Mouse (Mus musculus) C2C12 (cell line): Measurements from ENCODE around the gene Psmd4. TPM values are rescaled to one million over a fixed set of nuclear protein-coding genes. Genes with fewer than 3 reads are reported as not detected.
"Not testable (repeated sequence)": the region's sequence is repeated elsewhere in the genome, so short reads cannot be mapped to it uniquely, and the experiment has no call there.

Experiments used
- H3K27me3 ChIP-seq: one replicate; pipeline ENCODE4 v1.6.1; 2011; ENCODE audit not compliant: control insufficient read depth, insufficient read depth, insufficient read length
- H3K36me3 ChIP-seq: one replicate; pipeline ENCODE4 v1.6.1; 2011; ENCODE audit not compliant: control insufficient read depth, insufficient read depth
- H3K4me3 ChIP-seq: one replicate; pipeline ENCODE4 v1.5.1; 2011; ENCODE audit warnings: mild to moderate bottlenecking, control low read depth; ENCODE audit not compliant: poor library complexity, insufficient read depth, severe bottlenecking
- H3K79me2 ChIP-seq: one replicate; pipeline ENCODE4 v1.6.1; 2011; ENCODE audit not compliant: control insufficient read depth, insufficient read depth
- H3K79me3 ChIP-seq: one replicate; pipeline ENCODE4 v1.6.1; 2011; ENCODE audit warnings: low read depth, control low read depth
- H3ac ChIP-seq: one replicate; pipeline ENCODE3; 2011; ENCODE audit warnings: low read depth; ENCODE audit not compliant: control insufficient read depth, insufficient read length
- CEBPB ChIP-seq: IDR thresholded peaks from one replicate; pipeline ENCODE4 v1.6.1; 2011; ENCODE audit warnings: low read depth, mild to moderate bottlenecking, control low read depth, moderate library complexity
- CTCF ChIP-seq: IDR thresholded peaks from one replicate; pipeline ENCODE4 v1.5.1; 2011; ENCODE audit not compliant: control insufficient read depth, insufficient read depth, insufficient read length
- FOSL1 ChIP-seq: IDR thresholded peaks from one replicate; pipeline ENCODE4 v1.8.0; 2011; ENCODE audit warnings: mild to moderate bottlenecking, low read length; ENCODE audit not compliant: poor library complexity, insufficient read depth, severe bottlenecking
- MAX ChIP-seq: IDR thresholded peaks from one replicate; pipeline ENCODE4 v1.6.1; 2011; ENCODE audit warnings: mild to moderate bottlenecking, control low read depth
- MYOD1 ChIP-seq: IDR thresholded peaks from one replicate; pipeline ENCODE4 v1.6.1; 2011; ENCODE audit warnings: low read depth; ENCODE audit not compliant: control insufficient read depth, insufficient read length
- MYOG ChIP-seq: IDR thresholded peaks from one replicate; pipeline ENCODE4 v1.6.1; 2011; ENCODE audit not compliant: control insufficient read depth, insufficient read length; ENCODE audit errors: extremely low read depth
- USF1 ChIP-seq: IDR thresholded peaks from one replicate; pipeline ENCODE4 v1.6.1; 2011; ENCODE audit warnings: low read depth, mild to moderate bottlenecking, control low read depth, moderate library complexity
- polyA plus RNA-seq: library from polyadenylated mRNA; unstranded; fragments of >200 nt; fragmentation: generic; extraction: Trizol; gene quantifications from one replicate; pipeline ENCODE4 v1.2.1, GENCODE M21; 2012; ENCODE audit warnings: missing spikeins

Psmd4 gene
- polyA plus RNA-seq, 1 experiment: 264 TPM

DNA sequence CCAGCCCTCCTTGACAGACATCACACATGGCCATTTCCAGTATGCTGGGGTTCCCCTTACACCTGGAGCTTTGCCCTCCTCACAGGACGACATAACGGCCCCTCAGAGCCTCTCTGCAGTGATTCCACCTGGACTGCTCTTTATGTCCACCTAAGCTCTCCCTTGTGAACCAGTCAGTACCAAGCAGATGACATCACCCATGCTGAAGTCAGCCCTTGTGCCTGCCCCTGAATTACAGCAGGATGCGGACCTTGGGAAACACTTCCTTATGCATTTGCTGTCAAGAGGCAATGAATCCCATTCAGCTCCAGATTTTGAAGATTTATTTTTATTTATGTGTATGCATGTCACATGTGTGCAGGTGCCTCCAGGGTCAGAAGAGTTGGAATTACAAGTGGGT, 5.5 kb upstream of the Psmd4 start:
- H3K79me2 ChIP-seq: no peaks in the 10 kb centered on the region
- H3K36me3 ChIP-seq: no peaks in the 10 kb centered on the region
- H3K4me3 ChIP-seq: no peak overlapping the region
- TF ChIP-seq CTCF (no peak), MYOD1 (no peak), CEBPB (no peak), MAX (no peak), USF1 (no peak)
- H3ac ChIP-seq: no peak overlapping the region
- peaks cover 3% of the 10 kb centered on the region for H3K27me3 ChIP-seq
- no peaks in the 10 kb centered on the region for H3K79me3 ChIP-seq

DNA sequence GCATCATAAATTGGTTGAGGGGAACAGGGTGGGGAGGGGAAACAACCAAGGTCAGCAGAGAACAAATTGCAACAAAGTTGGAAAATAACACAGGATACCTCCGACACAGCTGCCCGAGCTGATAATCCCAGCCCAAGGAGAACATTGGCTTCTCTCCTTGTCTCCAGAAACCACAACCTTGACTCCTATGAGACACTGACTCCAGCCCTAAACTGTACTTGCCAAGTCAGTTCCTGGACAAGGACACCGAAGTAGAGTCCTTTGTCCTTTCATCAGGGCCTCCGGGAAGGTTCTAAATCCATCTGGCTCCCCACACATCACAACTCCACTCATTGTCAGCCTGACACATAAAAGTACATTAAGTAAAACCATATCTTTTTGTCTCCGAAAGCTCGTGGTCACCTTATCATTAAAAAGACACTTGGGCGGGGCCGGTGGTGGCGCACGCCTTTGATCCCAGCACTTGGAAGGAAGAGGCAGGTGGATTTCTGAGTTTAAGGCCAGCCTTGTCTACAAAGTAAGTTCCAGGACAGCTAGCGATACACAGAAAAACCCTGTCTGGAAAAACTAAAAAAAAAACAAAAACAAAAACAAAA, 4.1 kb upstream of the Psmd4 start:
- Histone ChIP-seq H3K79me3 (peaks cover 6% of the 10 kb centered on the region), H3K79me2 (peaks cover 9% of the 10 kb centered on the region), H3ac (no peak overlapping the region), H3K4me3 (no peak overlapping the region), H3K27me3 (peaks cover 3% of the 10 kb centered on the region), H3K36me3 (no peaks in the 10 kb centered on the region)
- TF ChIP-seq CEBPB (no peak), FOSL1 (no peak), MYOD1 (no peak)

DNA sequence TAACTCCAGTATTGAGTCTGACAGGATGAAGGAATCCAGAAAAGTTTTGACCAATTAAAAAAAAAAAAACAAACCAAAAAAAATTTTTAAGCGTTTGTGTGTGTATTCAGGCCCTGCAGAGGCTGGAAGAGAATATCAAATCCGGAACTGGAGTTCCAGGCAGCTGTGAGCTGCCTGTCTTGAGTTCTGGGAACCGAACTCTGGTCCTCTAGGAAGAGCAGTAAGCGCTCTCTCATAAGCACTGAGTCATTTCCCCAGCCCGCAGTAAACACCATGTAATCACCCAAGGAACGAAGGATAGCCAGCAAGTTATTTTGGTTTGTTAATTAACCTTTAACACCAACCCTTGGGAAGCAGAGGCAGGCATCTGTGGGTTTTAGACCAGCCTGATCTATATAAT, 837 bp upstream of the Psmd4 start:
- H3K27me3 ChIP-seq: peaks cover 3% of the 10 kb centered on the region
- peaks cover 23% of the 10 kb centered on the region for H3K36me3 ChIP-seq
- no peak overlapping the region for H3ac ChIP-seq
- H3K79me2 ChIP-seq: peaks cover 42% of the 10 kb centered on the region
- TF ChIP-seq USF1 (no peak), CEBPB (no peak), MYOD1 (no peak), CTCF (no peak), FOSL1 (no peak), MAX (no peak), MYOG (no peak)
- peaks cover 36% of the 10 kb centered on the region for H3K79me3 ChIP-seq
- no peak overlapping the region for H3K4me3 ChIP-seq

DNA sequence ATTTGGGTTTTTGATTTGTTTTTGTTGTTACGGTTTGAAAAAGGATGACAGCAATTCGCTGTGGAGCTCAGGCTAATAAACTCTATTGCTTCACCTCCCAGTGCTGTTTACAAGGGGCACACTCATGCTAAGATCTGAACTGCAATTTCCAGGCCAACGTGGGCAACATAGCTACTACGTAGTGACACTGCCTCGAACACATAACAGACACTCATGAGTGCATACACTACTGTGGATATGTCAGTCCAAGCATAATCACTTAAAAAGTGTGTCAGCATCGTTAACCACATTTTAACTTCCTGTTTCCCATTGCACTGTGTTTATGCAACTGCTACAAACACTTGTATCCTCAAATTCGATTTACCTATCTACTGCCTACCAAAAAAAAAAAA, 420 bp upstream of the Psmd4 start:
- H3ac ChIP-seq: peak overlapping the region; percentile 40
- peaks cover 3% of the 10 kb centered on the region for H3K27me3 ChIP-seq
- TF ChIP-seq FOSL1 (no peak), CEBPB (no peak), USF1 (no peak), MYOG (no peak), MAX (no peak), CTCF (no peak), MYOD1 (no peak)
- H3K79me3 ChIP-seq: peaks cover 40% of the 10 kb centered on the region
- peaks cover 46% of the 10 kb centered on the region for H3K79me2 ChIP-seq
- H3K4me3 ChIP-seq: no peak overlapping the region
- peaks cover 26% of the 10 kb centered on the region for H3K36me3 ChIP-seq

DNA sequence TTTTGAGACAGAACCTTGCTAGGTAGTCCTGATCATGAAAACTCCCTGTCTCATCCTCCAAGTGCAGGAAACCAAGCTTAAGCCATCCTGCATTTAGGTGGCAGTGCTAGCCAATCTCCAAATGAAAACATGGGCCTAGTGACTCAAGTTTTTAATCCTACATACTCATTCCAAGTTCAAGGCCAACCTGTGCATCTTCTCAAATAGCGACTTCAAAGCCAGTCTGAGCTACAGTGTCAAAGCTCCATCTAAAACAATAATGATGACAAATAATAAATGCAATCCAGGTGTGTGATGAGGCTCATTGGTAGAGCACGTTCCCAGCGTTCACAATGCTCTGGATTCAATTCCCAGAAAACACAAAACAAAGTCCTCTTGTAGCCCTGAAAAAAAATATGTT, 789 bp downstream of the Psmd4 start:
- Histone ChIP-seq H3K27me3 (no peaks in the 10 kb centered on the region), H3K79me3 (peaks cover 52% of the 10 kb centered on the region), H3K79me2 (peaks cover 58% of the 10 kb centered on the region), H3K36me3 (peaks cover 36% of the 10 kb centered on the region), H3K4me3 (peak overlapping the region; percentile 82), H3ac (peak overlapping the region; percentile 46)
- TF ChIP-seq USF1 (no peak), MYOG (no peak), MYOD1 (no peak), FOSL1 (no peak), CEBPB (no peak), MAX (no peak), CTCF (no peak)

DNA sequence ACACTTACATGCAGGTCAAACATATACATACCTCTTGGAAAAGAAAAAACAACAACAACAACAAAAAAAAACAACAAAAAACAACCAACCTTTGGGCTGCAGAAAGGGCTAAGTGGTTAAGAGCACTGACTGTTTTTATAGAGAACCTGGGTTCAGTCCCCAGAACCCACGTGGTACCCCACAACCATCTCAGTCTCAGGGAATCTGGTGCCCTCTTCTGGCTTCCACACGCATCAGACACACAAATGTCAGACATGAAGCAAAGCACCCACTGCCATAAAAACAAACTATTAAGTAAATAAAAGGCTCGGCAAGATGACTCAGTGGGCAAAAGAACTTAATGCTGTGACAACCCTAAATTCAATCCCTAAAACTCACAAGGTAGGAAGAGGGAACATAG, 12.5 kb downstream of the Psmd4 start:
- Histone ChIP-seq H3K27me3 (no peaks in the 10 kb centered on the region), H3K79me2 (no peaks in the 10 kb centered on the region), H3K36me3 (peaks cover 50% of the 10 kb centered on the region), H3ac (no peak overlapping the region), H3K79me3 (no peaks in the 10 kb centered on the region), H3K4me3 (no peak overlapping the region)
- no peak for TF ChIP-seq MYOD1
- TF ChIP-seq MYOG: no peak
- TF ChIP-seq CEBPB: no peak
- no peak for TF ChIP-seq MAX
- TF ChIP-seq USF1: no peak
- TF ChIP-seq FOSL1: no peak
- no peak for TF ChIP-seq CTCF

DNA sequence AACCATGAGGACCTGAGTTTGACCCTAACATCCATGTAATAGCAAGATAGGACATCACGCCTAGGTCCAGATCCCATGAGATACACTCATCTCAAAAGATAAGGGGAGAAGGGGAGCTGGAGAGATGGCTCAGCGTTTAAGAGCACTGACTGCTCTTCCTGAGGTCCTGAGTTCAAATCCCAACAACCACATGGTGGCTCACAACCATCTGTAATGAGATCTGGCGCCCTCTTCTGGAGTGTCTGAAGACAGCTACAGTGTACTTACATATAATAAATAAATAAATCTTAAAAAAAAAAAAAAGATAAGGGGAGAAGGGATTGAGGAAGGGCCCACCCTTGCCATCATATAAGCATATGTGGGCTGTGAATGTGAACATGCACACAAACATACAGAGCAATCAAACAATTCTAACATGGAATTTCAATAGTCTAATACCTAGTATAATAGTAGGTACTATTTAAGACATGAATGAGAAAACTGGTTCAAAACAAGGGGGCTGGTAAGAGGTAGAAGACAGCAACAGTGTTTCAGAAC, 13.1 kb downstream of the Psmd4 start:
- peaks cover 44% of the 10 kb centered on the region for H3K36me3 ChIP-seq
- H3ac ChIP-seq, H3K27me3 ChIP-seq, H3K79me3 ChIP-seq, H3K4me3 ChIP-seq, H3K79me2 ChIP-seq: not testable (repeated sequence)
